24 mouse cellular contexts compared by ENCODE assay signal in genomic region chr7:14202487-14202886, GRCm38 (mm10). TPM values are rescaled to one million over a fixed set of nuclear protein-coding genes. Genes with fewer than 3 reads are reported as not detected.
"Had no signal": no experiment of that assay in that cellular context is flagged by ENCODE, and none has a peak within 500 bp of the region (broad histone marks: within the 10 kb centered on the region; RNA-seq: fewer than 3 reads in every experiment).

No protein-coding gene starts in this region.

- H3K36me3 ChIP-seq: neural tube, embryonic 15.5 days; stomach, embryonic 15.5 days had no signal

- H3K27me3 ChIP-seq: neural tube, embryonic 15.5 days; stomach, embryonic 15.5 days had no signal

- H3K4me3 ChIP-seq: neural tube, embryonic 15.5 days; stomach, embryonic 15.5 days had no signal

- H3K27ac ChIP-seq: neural tube, embryonic 15.5 days; stomach, embryonic 15.5 days; stomach, postnatal 0 days had no signal

- H3K9me3 ChIP-seq: stomach, embryonic 15.5 days had no signal

- H3K9ac ChIP-seq: neural tube, embryonic 15.5 days; stomach, embryonic 15.5 days had no signal

- H3K4me2 ChIP-seq: neural tube, embryonic 15.5 days; stomach, embryonic 15.5 days had no signal

- H3K4me1 ChIP-seq: neural tube, embryonic 15.5 days; stomach, embryonic 15.5 days had no signal

- DNase-seq: retina, postnatal 1 day; right cerebral cortex, adult 18-20 months; right cerebral cortex, postnatal 14 days; right cerebral cortex, postnatal 25 days; right cerebral cortex, postnatal 4 days; spleen, adult 18-20 months; thymus, adult 18-20 months; thymus, adult 2 months; thymus, postnatal 14 days; thymus, postnatal 25 days; thymus, postnatal 36 days; thymus, postnatal 4 days had no signal

RNA-seq across cellular contexts. Expression of gene Sult2a6, which starts 52.2 kb away (rescaled TPM):
- total RNA-seq: neutrophil, adult 5-6 weeks had no signal
- polyA plus RNA-seq: neural tube, embryonic 14.5 days; neural tube, embryonic 15.5 days; small intestine, adult 2 months; spleen, adult 2 months; stomach, embryonic 14.5 days; stomach, embryonic 15.5 days; stomach, embryonic 16.5 days; stomach, postnatal 0 days; testis, adult 2 months; thymus, adult 2 months; thymus, postnatal 0 days; urinary bladder, adult 2 months had no signal
